Mouse (Mus musculus) olfactory bulb, adult 2 months (tissue): ENCODE results near the gene Cntrl.

Experiments
- CTCF ChIP-seq: fragments of 200-500 bp; IDR thresholded peaks from 2 replicates; pipeline ENCODE4 v1.5.1; 2012; ENCODE audit warnings: low read depth, mild to moderate bottlenecking, low read length, moderate library complexity; ENCODE audit not compliant: insufficient read depth
- POLR2A ChIP-seq: fragments of 200-500 bp; IDR thresholded peaks from 2 replicates; pipeline ENCODE4 v1.6.1; 2012; ENCODE audit warnings: mild to moderate bottlenecking, low read depth, low read length, moderate library complexity; ENCODE audit not compliant: insufficient read depth

- TF ChIP-seq POLR2A: no peak
- TF ChIP-seq CTCF: no peak
Measured at GRCm38 (mm10) chr2:35060897-35061296, 48.4 kb upstream of the Cntrl start.
